Mouse (Mus musculus) stomach, postnatal 0 days (tissue): ENCODE results near the gene Flt4.

Experiments
- CTCF ChIP-seq: IDR thresholded peaks from 2 replicates; pipeline ENCODE4 v1.5.1; 2016; ENCODE audit warnings: antibody characterized with exemption, low read depth, mild to moderate bottlenecking, moderate library complexity
- EP300 ChIP-seq: optimal IDR thresholded peaks from 2 replicates; pipeline ENCODE3; 2016; ENCODE audit warnings: antibody characterized with exemption

DNA sequence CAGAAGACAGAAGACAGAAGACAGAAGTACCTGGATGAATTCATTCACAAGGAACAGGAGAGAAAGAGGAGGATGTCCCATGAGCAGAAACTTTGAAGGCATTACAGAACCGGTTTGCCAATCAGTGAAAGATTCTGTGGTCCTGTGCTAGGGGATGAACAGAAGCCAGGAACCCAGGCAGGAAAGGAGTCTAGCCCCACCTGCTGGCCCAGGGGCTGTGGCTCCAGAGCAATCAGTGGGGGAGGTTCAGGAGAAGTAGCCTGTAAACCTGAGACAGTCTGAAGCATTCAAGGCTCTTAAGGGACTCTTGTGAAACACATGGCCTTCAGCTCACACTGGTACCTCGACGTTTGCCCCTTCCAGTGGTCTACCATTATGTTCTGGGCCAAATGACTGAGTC lies 22.1 kb downstream of the Flt4 start:
- peak; percentile 73 for TF ChIP-seq CTCF
- no peak for TF ChIP-seq EP300
